ENCODE assay signal across 22 mouse cellular contexts in genomic region chr4:128091938-128092337, GRCm38 (mm10).
DNase-seq lines count a peak whose midpoint lies in the region; ATAC-seq lines count a peak whose summit lies in the region.
"Had no signal": no experiment of that assay in that cellular context is flagged by ENCODE, and none has a peak within 500 bp of the region (broad histone marks: within the 10 kb centered on the region; RNA-seq: fewer than 3 reads in every experiment).

No protein-coding gene starts in this region.

- no peaks in the 10 kb centered on the region for H3K27me3 ChIP-seq in hindbrain, embryonic 12.5 days
- H3K27me3 ChIP-seq: embryonic facial prominence, embryonic 12.5 days; embryonic facial prominence, embryonic 15.5 days; hindbrain, embryonic 13.5 days had no signal

- DNase-seq in layer of hippocampus, adult 18-20 months (ENCODE audit: low spot score in 2 of 2) = peak; percentile 61 to 72
- no peak for DNase-seq in layer of hippocampus, postnatal 10 days (ENCODE audit: low spot score in 2 of 2)
- peak; percentile 9 for DNase-seq in Muller cell, postnatal 12 days (ENCODE audit: inconsistent ontology term)
- DNase-seq in brain, adult 2 months (ENCODE audit: low read depth, low spot score) = peak; percentile 73
- peak; percentile 27 to 40 for DNase-seq in layer of hippocampus, postnatal 36 days
- DNase-seq: adrenal gland, adult 8-10 months; adrenal gland, postnatal 25 days; cerebellum, adult 18-20 months; cerebellum, adult 9-10 months; cerebellum, postnatal 25 days; forebrain, postnatal 0 days; gastrocnemius, postnatal 10 days; gastrocnemius, postnatal 36 days had no signal

- no peak overlapping the region for H3K4me3 ChIP-seq in hindbrain, embryonic 12.5 days
- H3K4me3 ChIP-seq: embryonic facial prominence, embryonic 12.5 days; embryonic facial prominence, embryonic 15.5 days; hindbrain, embryonic 13.5 days had no signal

- no peak overlapping the region for H3K9ac ChIP-seq in hindbrain, embryonic 12.5 days
- H3K9ac ChIP-seq: embryonic facial prominence, embryonic 12.5 days; embryonic facial prominence, embryonic 15.5 days; forebrain, postnatal 0 days; hindbrain, embryonic 13.5 days had no signal

- H3K4me2 ChIP-seq in hindbrain, embryonic 12.5 days (replicated peaks) = no peak overlapping the region
- H3K4me2 ChIP-seq: embryonic facial prominence, embryonic 12.5 days; embryonic facial prominence, embryonic 15.5 days; heart, embryonic 11.5 days; hindbrain, embryonic 13.5 days had no signal

- H3K36me3 ChIP-seq in hindbrain, embryonic 12.5 days = no peaks in the 10 kb centered on the region
- H3K36me3 ChIP-seq: embryonic facial prominence, embryonic 12.5 days; embryonic facial prominence, embryonic 15.5 days; hindbrain, embryonic 13.5 days had no signal

- H3K9me3 ChIP-seq in hindbrain, embryonic 12.5 days (replicated peaks) = no peaks in the 10 kb centered on the region
- H3K9me3 ChIP-seq: embryonic facial prominence, embryonic 12.5 days; embryonic facial prominence, embryonic 15.5 days; hindbrain, embryonic 13.5 days had no signal

- 75% methylated on average over 3 of the region's 3 CpGs for WGBS in hindbrain, embryonic 12.5 days

- no peak for ATAC-seq in hindbrain, embryonic 12.5 days (ENCODE audit: low FRiP score)
- ATAC-seq: activated CD4-positive, CD25-positive, alpha-beta regulatory T cell, adult 4 months; CD4-positive, CD25-positive, alpha-beta regulatory T cell, adult 4 months; forebrain, embryonic 14.5 days; forebrain, postnatal 0 days; hindbrain, embryonic 16.5 days had no signal

- no peak overlapping the region for H3K27ac ChIP-seq in hindbrain, embryonic 12.5 days
- H3K27ac ChIP-seq: embryonic facial prominence, embryonic 12.5 days; embryonic facial prominence, embryonic 15.5 days; hindbrain, embryonic 13.5 days had no signal

- peaks cover 21% of the 10 kb centered on the region for H3K4me1 ChIP-seq in hindbrain, embryonic 12.5 days
- H3K4me1 ChIP-seq: embryonic facial prominence, embryonic 12.5 days; embryonic facial prominence, embryonic 15.5 days had no signal

Comparison
In these comparisons a context has a peak if more than half of its experiments do, and no peak if none do; other contexts are left out.
1. DNase-seq: peak in layer of hippocampus, adult 18-20 months (2 of 2), Muller cell, postnatal 12 days (single experiment), brain, adult 2 months (single experiment) and layer of hippocampus, postnatal 36 days (2 of 2); none in layer of hippocampus, postnatal 10 days (0 of 2).